Mouse (Mus musculus): Measurements from ENCODE around the gene Klrb1b. TPM values are rescaled to one million over a fixed set of nuclear protein-coding genes. Genes with fewer than 3 reads are reported as not detected.

Gene Klrb1b
- polyA plus RNA-seq, 1 experiment from 2014 or later, result not detected

GRCm38 (mm10) chr6:128851151-128851550 is 25.0 kb upstream of the Klrb1b start:
- Histone ChIP-seq H3K27ac (ENCODE audit: low read depth, low read length) (no peak overlapping the region), H3K4me3 (ENCODE audit: low read depth, low read length) (no peak overlapping the region), H3K9me3 (replicated peaks; ENCODE audit: control insufficient read depth, low read length) (no peaks in the 10 kb centered on the region), H3K4me1 (ENCODE audit: control insufficient read depth, insufficient read depth, low read length) (no peaks in the 10 kb centered on the region), H3K36me3 (ENCODE audit: control insufficient read depth, insufficient read depth, low read length) (no peaks in the 10 kb centered on the region), H3K9ac (ENCODE audit: low read length) (no peak overlapping the region), H3K4me2 (ENCODE audit: low read length) (no peak overlapping the region), H3K27me3 (replicated peaks; ENCODE audit: control insufficient read depth, insufficient read depth, low read length) (no peaks in the 10 kb centered on the region)
- DNase-seq (ENCODE audit: low spot score) (no peak), ATAC-seq (no peak)
- WGBS, result 87% methylated on average over 2 of the region's 2 CpGs

- ATAC-seq (no peak), DNase-seq (ENCODE audit: low spot score) (no peak)
- H3K4me2 ChIP-seq (ENCODE audit: low read length), result no peak overlapping the region
- H3K9ac ChIP-seq (ENCODE audit: low read length), result no peak overlapping the region
- H3K27ac ChIP-seq (ENCODE audit: low read depth, low read length), result no peak overlapping the region
- no peak overlapping the region for H3K4me3 ChIP-seq (ENCODE audit: low read depth, low read length)
- H3K36me3 ChIP-seq (ENCODE audit: control insufficient read depth, insufficient read depth, low read length), result no peaks in the 10 kb centered on the region
- WGBS, result 84% methylated on average over 2 of the region's 2 CpGs
- H3K9me3 ChIP-seq (replicated peaks; ENCODE audit: control insufficient read depth, low read length), result no peaks in the 10 kb centered on the region
- no peaks in the 10 kb centered on the region for H3K27me3 ChIP-seq (replicated peaks; ENCODE audit: control insufficient read depth, insufficient read depth, low read length)
- H3K4me1 ChIP-seq (ENCODE audit: control insufficient read depth, insufficient read depth, low read length), result no peaks in the 10 kb centered on the region
Observed at GRCm38 (mm10) chr6:128850671-128851070, 24.5 kb upstream of the Klrb1b start.

- ATAC-seq (no peak), DNase-seq (ENCODE audit: low spot score) (peak; percentile 72)
- Histone ChIP-seq H3K4me3 (ENCODE audit: low read depth, low read length) (no peak overlapping the region), H3K36me3 (ENCODE audit: control insufficient read depth, insufficient read depth, low read length) (no peaks in the 10 kb centered on the region), H3K9ac (ENCODE audit: low read length) (no peak overlapping the region), H3K27me3 (replicated peaks; ENCODE audit: control insufficient read depth, insufficient read depth, low read length) (no peaks in the 10 kb centered on the region), H3K9me3 (replicated peaks; ENCODE audit: control insufficient read depth, low read length) (no peaks in the 10 kb centered on the region), H3K4me1 (ENCODE audit: control insufficient read depth, insufficient read depth, low read length) (no peaks in the 10 kb centered on the region), H3K4me2 (ENCODE audit: low read length) (no peak overlapping the region), H3K27ac (ENCODE audit: low read depth, low read length) (no peak overlapping the region)
- WGBS, result 48% methylated on average over 2 of the region's 2 CpGs
Observed at GRCm38 (mm10) chr6:128849902-128850301, 23.8 kb upstream of the Klrb1b start.

GRCm38 (mm10) chr6:128847401-128847800 is 21.3 kb upstream of the Klrb1b start:
- Histone ChIP-seq H3K36me3 (ENCODE audit: control insufficient read depth, insufficient read depth, low read length) (no peaks in the 10 kb centered on the region), H3K4me2 (ENCODE audit: low read length) (no peak overlapping the region), H3K27me3 (replicated peaks; ENCODE audit: control insufficient read depth, insufficient read depth, low read length) (no peaks in the 10 kb centered on the region), H3K27ac (ENCODE audit: low read depth, low read length) (no peak overlapping the region), H3K9me3 (replicated peaks; ENCODE audit: control insufficient read depth, low read length) (no peaks in the 10 kb centered on the region), H3K4me3 (ENCODE audit: low read depth, low read length) (no peak overlapping the region), H3K9ac (ENCODE audit: low read length) (no peak overlapping the region), H3K4me1 (ENCODE audit: control insufficient read depth, insufficient read depth, low read length) (peaks cover 6% of the 10 kb centered on the region)
- DNase-seq (ENCODE audit: low spot score) (no peak), ATAC-seq (no peak)
- WGBS, result 88% methylated on average over 4 of the region's 4 CpGs

- no peak for ATAC-seq
- Histone ChIP-seq H3K4me1 (ENCODE audit: control insufficient read depth, insufficient read depth, low read length) (peaks cover 6% of the 10 kb centered on the region), H3K9me3 (replicated peaks; ENCODE audit: control insufficient read depth, low read length) (no peaks in the 10 kb centered on the region), H3K36me3 (ENCODE audit: control insufficient read depth, insufficient read depth, low read length) (no peaks in the 10 kb centered on the region), H3K4me3 (ENCODE audit: low read depth, low read length) (no peak overlapping the region), H3K27me3 (replicated peaks; ENCODE audit: control insufficient read depth, insufficient read depth, low read length) (no peaks in the 10 kb centered on the region), H3K4me2 (ENCODE audit: low read length) (no peak overlapping the region), H3K27ac (ENCODE audit: low read depth, low read length) (no peak overlapping the region), H3K9ac (ENCODE audit: low read length) (no peak overlapping the region)
- 65% methylated on average over 6 of the region's 9 CpGs for WGBS
- DNase-seq (ENCODE audit: low spot score), result no peak
Observed at GRCm38 (mm10) chr6:128845998-128846542, 19.9 kb upstream of the Klrb1b start.

- no peak overlapping the region for H3K4me3 ChIP-seq (ENCODE audit: low read depth, low read length)
- ATAC-seq, result no peak
- no peak overlapping the region for H3K9ac ChIP-seq (ENCODE audit: low read length)
- H3K36me3 ChIP-seq (ENCODE audit: control insufficient read depth, insufficient read depth, low read length), result no peaks in the 10 kb centered on the region
- H3K4me2 ChIP-seq (ENCODE audit: low read length), result no peak overlapping the region
- no peaks in the 10 kb centered on the region for H3K27me3 ChIP-seq (replicated peaks; ENCODE audit: control insufficient read depth, insufficient read depth, low read length)
- no peaks in the 10 kb centered on the region for H3K9me3 ChIP-seq (replicated peaks; ENCODE audit: control insufficient read depth, low read length)
- no peak overlapping the region for H3K27ac ChIP-seq (ENCODE audit: low read depth, low read length)
- DNase-seq (ENCODE audit: low spot score), result peak; percentile 88
- 23% methylated on average over 7 of the region's 7 CpGs for WGBS
- peaks cover 6% of the 10 kb centered on the region for H3K4me1 ChIP-seq (ENCODE audit: control insufficient read depth, insufficient read depth, low read length)
Observed at GRCm38 (mm10) chr6:128845319-128845979, 19.3 kb upstream of the Klrb1b start.

- DNase-seq (ENCODE audit: low spot score), result no peak
- no peak overlapping the region for H3K4me3 ChIP-seq (ENCODE audit: low read depth, low read length)
- H3K9me3 ChIP-seq (replicated peaks; ENCODE audit: control insufficient read depth, low read length), result no peaks in the 10 kb centered on the region
- whole genome bisulfite sequencing, result 58% methylated on average over 5 of the region's 5 CpGs
- H3K27me3 ChIP-seq (replicated peaks; ENCODE audit: control insufficient read depth, insufficient read depth, low read length), result no peaks in the 10 kb centered on the region
- H3K4me2 ChIP-seq (ENCODE audit: low read length), result peak overlapping the region; percentile 48
- H3K27ac ChIP-seq (ENCODE audit: low read depth, low read length), result no peak overlapping the region
- H3K4me1 ChIP-seq (ENCODE audit: control insufficient read depth, insufficient read depth, low read length), result peaks cover 6% of the 10 kb centered on the region
- H3K36me3 ChIP-seq (ENCODE audit: control insufficient read depth, insufficient read depth, low read length), result no peaks in the 10 kb centered on the region
- ATAC-seq, result no peak
- H3K9ac ChIP-seq (ENCODE audit: low read length), result no peak overlapping the region
Observed at GRCm38 (mm10) chr6:128844586-128845080, 18.5 kb upstream of the Klrb1b start.

GRCm38 (mm10) chr6:128844131-128844530 is 18.0 kb upstream of the Klrb1b start:
- no peak for ATAC-seq
- H3K4me2 ChIP-seq (ENCODE audit: low read length), result peak overlapping the region; percentile 48
- 23% methylated on average over 8 of the region's 8 CpGs for WGBS
- H3K4me3 ChIP-seq (ENCODE audit: low read depth, low read length), result peak overlapping the region; percentile 76
- H3K27ac ChIP-seq (ENCODE audit: low read depth, low read length), result 0 out of 2 replicates have a peak overlapping the region, but pooled peaks have one; percentile 5
- no peaks in the 10 kb centered on the region for H3K27me3 ChIP-seq (replicated peaks; ENCODE audit: control insufficient read depth, insufficient read depth, low read length)
- H3K9me3 ChIP-seq (replicated peaks; ENCODE audit: control insufficient read depth, low read length), result no peaks in the 10 kb centered on the region
- H3K36me3 ChIP-seq (ENCODE audit: control insufficient read depth, insufficient read depth, low read length), result no peaks in the 10 kb centered on the region
- H3K4me1 ChIP-seq (ENCODE audit: control insufficient read depth, insufficient read depth, low read length), result peaks cover 6% of the 10 kb centered on the region
- H3K9ac ChIP-seq (ENCODE audit: low read length), result peak overlapping the region; percentile 69
- DNase-seq (ENCODE audit: low spot score), result peak; percentile 12

GRCm38 (mm10) chr6:128843479-128843992 is 17.4 kb upstream of the Klrb1b start:
- H3K4me1 ChIP-seq (ENCODE audit: control insufficient read depth, insufficient read depth, low read length), result peaks cover 6% of the 10 kb centered on the region
- H3K27ac ChIP-seq (ENCODE audit: low read depth, low read length), result peak overlapping the region; percentile 77
- no peaks in the 10 kb centered on the region for H3K27me3 ChIP-seq (replicated peaks; ENCODE audit: control insufficient read depth, insufficient read depth, low read length)
- peak overlapping the region; percentile 69 for H3K9ac ChIP-seq (ENCODE audit: low read length)
- peak overlapping the region; percentile 76 for H3K4me3 ChIP-seq (ENCODE audit: low read depth, low read length)
- peak overlapping the region; percentile 48 for H3K4me2 ChIP-seq (ENCODE audit: low read length)
- ATAC-seq (peak; percentile 40), DNase-seq (ENCODE audit: low spot score) (peak; percentile 70)
- H3K9me3 ChIP-seq (replicated peaks; ENCODE audit: control insufficient read depth, low read length), result no peaks in the 10 kb centered on the region
- WGBS, result under 1% methylated on average over 22 of the region's 22 CpGs
- no peaks in the 10 kb centered on the region for H3K36me3 ChIP-seq (ENCODE audit: control insufficient read depth, insufficient read depth, low read length)
